Mouse (Mus musculus) ES-E14 (cell line): ENCODE results near the gene Lrrc55. TPM values are rescaled to one million over a fixed set of nuclear protein-coding genes. Genes with fewer than 3 reads are reported as not detected.

Experiments
- DNase-seq: peaks from one replicate; pipeline ENCODE4 v3.0.0-alpha.2; 2013; ENCODE audit warnings: low read depth, low spot score
- H3K27ac ChIP-seq: 2 replicates; pipeline ENCODE4 v1.5.1; 2012; ENCODE audit warnings: low read depth, mild to moderate bottlenecking, low read length, moderate library complexity, mixed read lengths; ENCODE audit not compliant: poor library complexity, insufficient read depth, severe bottlenecking
- H3K36me3 ChIP-seq: 2 replicates; pipeline ENCODE4 v1.6.1; 2012; ENCODE audit warnings: mild to moderate bottlenecking, low read length, moderate library complexity, mixed read lengths; ENCODE audit not compliant: control insufficient read depth, poor library complexity, insufficient read depth, severe bottlenecking
- H3K4me1 ChIP-seq, 2 experiments: fragments of 150-350 bp in 1 of 2; sonication (generic) in 1 of 2; 2 replicates each; pipeline ENCODE4 v1.6.1; 2012; ENCODE audit warnings: low read length in 2 of 2, mild to moderate bottlenecking in 1 of 2, mixed read lengths in 1 of 2; ENCODE audit not compliant: control insufficient read depth in 2 of 2, insufficient read depth in 2 of 2, poor library complexity in 1 of 2
- H3K4me3 ChIP-seq, 2 experiments: fragments of 150-350 bp in 1 of 2; sonication (generic) in 1 of 2; 2 replicates each; pipeline ENCODE4 v1.5.1; 2012; ENCODE audit warnings: low read length in 2 of 2, low read depth in 1 of 2, mild to moderate bottlenecking in 1 of 2, mixed read lengths in 1 of 2; ENCODE audit not compliant: insufficient read depth in 1 of 2, poor library complexity in 1 of 2, severe bottlenecking in 1 of 2
- H3K9ac ChIP-seq: 2 replicates; pipeline ENCODE4 v1.6.1; 2012; ENCODE audit warnings: low read depth, mild to moderate bottlenecking, low read length, mixed read lengths; ENCODE audit not compliant: poor library complexity, insufficient read depth, severe bottlenecking
- H3K9me3 ChIP-seq: fragments of 150-350 bp; sonication (generic); 2 replicates; pipeline ENCODE4 v1.6.1; 2012; ENCODE audit warnings: low read depth, mild to moderate bottlenecking, low read length; ENCODE audit not compliant: control insufficient read depth, insufficient read depth
- CHD2 ChIP-seq: IDR thresholded peaks from 2 replicates; pipeline ENCODE4 v1.6.1; 2014; ENCODE audit warnings: mild to moderate bottlenecking, low read depth, low read length, inconsistent platforms
- HCFC1 ChIP-seq: IDR thresholded peaks from 2 replicates; pipeline ENCODE4 v1.6.1; 2012; ENCODE audit warnings: low read length, inconsistent platforms, borderline replicate concordance; ENCODE audit not compliant: insufficient read depth
- MAFK ChIP-seq: IDR thresholded peaks from 2 replicates; pipeline ENCODE4 v1.6.1; 2014; ENCODE audit warnings: mild to moderate bottlenecking, low read depth, low read length, inconsistent platforms; ENCODE audit not compliant: insufficient read depth
- ZC3H11A ChIP-seq: IDR thresholded peaks from 2 replicates; pipeline ENCODE4 v1.6.1; 2012; ENCODE audit warnings: low read depth, mild to moderate bottlenecking, inconsistent platforms, low read length, borderline replicate concordance
- ZNF384 ChIP-seq: IDR thresholded peaks from 2 replicates; pipeline ENCODE4 v1.6.1; 2012; ENCODE audit warnings: low read depth, low read length, inconsistent platforms
- in situ Hi-C, 2 experiments: fragments of 600-800 bp; cut with MboI; formaldehyde crosslinking; loops; one replicate each; pipeline ENCODE4 v1.15.1; 2025; ENCODE audit warnings: low sequenced_read_pairs in 2 of 2, inconsistent platforms in 1 of 2; ENCODE audit not compliant: unreplicated experiment in 2 of 2
- total RNA-seq: library from RNA; depleted of rRNA; stranded (reverse); fragments of 300-350 nt; gene quantifications from 2 replicates; pipeline ENCODE4 v1.2.3, GENCODE M21; 2012

Gene Lrrc55
- total RNA-seq, 1 experiment, result 0.36 TPM

DNA sequence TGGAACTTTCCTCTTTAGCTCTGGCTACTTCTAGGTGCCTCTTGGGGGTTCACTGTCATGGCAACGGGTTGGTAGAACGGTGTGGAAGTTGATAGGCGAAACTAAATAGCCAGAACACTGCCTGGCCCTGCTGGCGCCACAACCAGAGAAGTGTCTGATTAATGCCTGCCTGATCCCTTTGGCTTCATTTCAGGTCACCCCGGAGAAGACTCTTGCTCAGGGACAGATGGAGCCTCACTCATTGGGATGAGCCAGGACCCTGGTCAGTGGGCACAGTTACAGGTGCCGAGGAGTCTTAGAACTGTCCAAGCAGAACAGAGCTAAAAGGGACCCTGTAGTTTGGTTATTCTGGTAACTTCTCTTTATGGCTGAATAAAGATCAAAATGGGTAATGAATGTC lies 23.5 kb downstream of the Lrrc55 start:
- in situ Hi-C loops, result no loop called here
- Histone ChIP-seq H3K4me1 (no peaks in the 10 kb centered on the region), H3K27ac (no peak overlapping the region)

DNA sequence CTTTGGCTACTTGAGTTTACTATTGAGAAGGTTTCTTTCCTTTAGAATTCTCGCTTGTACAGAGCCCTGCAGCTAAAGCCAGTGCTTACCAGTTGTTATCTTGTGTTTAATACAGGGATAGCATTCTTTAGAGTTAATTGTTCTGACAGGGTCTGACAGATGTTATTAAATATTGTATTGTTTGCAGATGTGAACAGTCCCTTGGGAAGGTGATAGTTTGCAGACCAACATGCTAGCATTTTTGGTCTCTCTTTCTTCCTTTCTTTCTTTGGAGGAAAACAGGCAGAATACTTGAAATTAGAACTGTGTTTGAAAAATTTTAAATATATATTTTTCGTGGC lies 24.3 kb downstream of the Lrrc55 start:
- DNase-seq, result no peak
- H3K4me1 ChIP-seq, result no peaks in the 10 kb centered on the region
- H3K4me3 ChIP-seq, result no peak overlapping the region
- in situ Hi-C loops, result no loop called here
- H3K27ac ChIP-seq, result no peak overlapping the region
- TF ChIP-seq ZNF384 (no peak), CHD2 (no peak), MAFK (no peak), HCFC1 (no peak), ZC3H11A (no peak)
- no peak overlapping the region for H3K9ac ChIP-seq
- H3K36me3 ChIP-seq, result no peaks in the 10 kb centered on the region
- no peaks in the 10 kb centered on the region for H3K9me3 ChIP-seq

More for the DNA sequence above, 23.5 kb downstream of the Lrrc55 start:
- Histone ChIP-seq H3K36me3 (no peaks in the 10 kb centered on the region), H3K4me3 (no peak overlapping the region), H3K9me3 (no peaks in the 10 kb centered on the region), H3K9ac (no peak overlapping the region)
- DNase-seq, result no peak
- TF ChIP-seq ZNF384 (no peak), HCFC1 (no peak), ZC3H11A (no peak)

GRCm38 (mm10) chr2:85172071-85172762 lies 24.8 kb downstream of the Lrrc55 start:
- in situ Hi-C loops, result no loop called here
- DNase-seq, result no peak
- no peak overlapping the region for H3K27ac ChIP-seq
- H3K9me3 ChIP-seq, result no peaks in the 10 kb centered on the region
- H3K36me3 ChIP-seq, result no peaks in the 10 kb centered on the region
- no peaks in the 10 kb centered on the region for H3K4me1 ChIP-seq
- TF ChIP-seq ZNF384 (no peak), CHD2 (no peak), HCFC1 (no peak), ZC3H11A (no peak), MAFK (no peak)
- H3K9ac ChIP-seq, result no peak overlapping the region
- no peak overlapping the region for H3K4me3 ChIP-seq

GRCm38 (mm10) chr2:85168327-85168726 lies 28.7 kb downstream of the Lrrc55 start:
- no peak overlapping the region for H3K9ac ChIP-seq
- in situ Hi-C loops, result no loop called here
- no peaks in the 10 kb centered on the region for H3K36me3 ChIP-seq
- H3K4me3 ChIP-seq, result no peak overlapping the region
- H3K4me1 ChIP-seq, result no peaks in the 10 kb centered on the region
- H3K9me3 ChIP-seq, result no peaks in the 10 kb centered on the region
- TF ChIP-seq CHD2 (no peak), MAFK (no peak), ZC3H11A (no peak), ZNF384 (no peak), HCFC1 (no peak)
- no peak overlapping the region for H3K27ac ChIP-seq
- no peak for DNase-seq

- Histone ChIP-seq H3K9me3 (no peaks in the 10 kb centered on the region), H3K4me1 (no peaks in the 10 kb centered on the region), H3K9ac (no peak overlapping the region), H3K4me3 (no peak overlapping the region), H3K27ac (no peak overlapping the region), H3K36me3 (no peaks in the 10 kb centered on the region)
- in situ Hi-C loops, result no loop called here
- DNase-seq, result no peak
- TF ChIP-seq ZNF384 (no peak), ZC3H11A (no peak), CHD2 (no peak), HCFC1 (no peak), MAFK (no peak)
These were observed 29.4 kb downstream of the Lrrc55 start for GRCm38 (mm10) chr2:85167624-85168023.
